Mouse (Mus musculus) left cerebral cortex, adult 9 months (tissue): ENCODE results near the gene Uvssa.

Source experiments
- DNase-seq, 2 experiments: peaks; one replicate each; pipeline ENCODE4 v3.0.0; 2022; ENCODE audit warnings: low spot score in 2 of 2

The Uvssa gene

GRCm38 (mm10) chr5:33372331-33373038 is 5.9 kb upstream of the Uvssa start:
- DNase-seq, result no peak

- no peak for DNase-seq
Observed at GRCm38 (mm10) chr5:33377176-33377575, 1.2 kb upstream of the Uvssa start.

- DNase-seq, result no peak
Observed at GRCm38 (mm10) chr5:33377801-33378301, 498 bp upstream of the Uvssa start.

GRCm38 (mm10) chr5:33387550-33387949 is 9.2 kb downstream of the Uvssa start:
- no peak for DNase-seq

GRCm38 (mm10) chr5:33393803-33394202 is 15.5 kb downstream of the Uvssa start:
- DNase-seq, result peak; percentile 45 to 88

- DNase-seq, result no peak
Observed at GRCm38 (mm10) chr5:33395693-33396092, 17.3 kb downstream of the Uvssa start.

GRCm38 (mm10) chr5:33396828-33397227 is 18.5 kb downstream of the Uvssa start:
- DNase-seq, result no peak

- DNase-seq, result no peak
Observed at GRCm38 (mm10) chr5:33400819-33401218, 22.5 kb downstream of the Uvssa start.

- DNase-seq, result no peak
Observed at GRCm38 (mm10) chr5:33420313-33420712, 42.0 kb downstream of the Uvssa start.

- DNase-seq, result no peak
Observed at GRCm38 (mm10) chr5:33427461-33427860, 49.1 kb downstream of the Uvssa start.

GRCm38 (mm10) chr5:33430106-33430505 is 51.8 kb downstream of the Uvssa start:
- DNase-seq, result no peak

- DNase-seq, result no peak
Observed at GRCm38 (mm10) chr5:33430511-33431172, 52.3 kb downstream of the Uvssa start.

GRCm38 (mm10) chr5:33431173-33432005 is 53.0 kb downstream of the Uvssa start:
- DNase-seq, result no peak

- no peak for DNase-seq
Observed at GRCm38 (mm10) chr5:33432057-33432935, 53.9 kb downstream of the Uvssa start.

GRCm38 (mm10) chr5:33433201-33434138 is 55.1 kb downstream of the Uvssa start, which contains the start of gene Nkx1-1:
Gene Nkx1-1, minus strand, starts transcription at chr5:33433976.
- DNase-seq, result no peak

GRCm38 (mm10) chr5:33434141-33434780 is 55.9 kb downstream of the Uvssa start:
- DNase-seq, result no peak

GRCm38 (mm10) chr5:33435151-33435550 is 56.8 kb downstream of the Uvssa start:
- DNase-seq, result no peak

GRCm38 (mm10) chr5:33435941-33436340 is 57.6 kb downstream of the Uvssa start:
- DNase-seq, result no peak

GRCm38 (mm10) chr5:33438214-33438613 is 59.9 kb downstream of the Uvssa start:
- peak in 1 of 2 experiments; percentile 54 for DNase-seq
